Mouse (Mus musculus): ENCODE measurements at regions not wholly inside any gene's neighbourhood (a gene's known extent, or its start where the extent isn't known, plus 50 kb on each side); places are given as distances from the start of the nearest gene placed in this dataset.
A peak's percentile ranks its signal among the peaks of the same experiment; 100 is the strongest.

DNA sequence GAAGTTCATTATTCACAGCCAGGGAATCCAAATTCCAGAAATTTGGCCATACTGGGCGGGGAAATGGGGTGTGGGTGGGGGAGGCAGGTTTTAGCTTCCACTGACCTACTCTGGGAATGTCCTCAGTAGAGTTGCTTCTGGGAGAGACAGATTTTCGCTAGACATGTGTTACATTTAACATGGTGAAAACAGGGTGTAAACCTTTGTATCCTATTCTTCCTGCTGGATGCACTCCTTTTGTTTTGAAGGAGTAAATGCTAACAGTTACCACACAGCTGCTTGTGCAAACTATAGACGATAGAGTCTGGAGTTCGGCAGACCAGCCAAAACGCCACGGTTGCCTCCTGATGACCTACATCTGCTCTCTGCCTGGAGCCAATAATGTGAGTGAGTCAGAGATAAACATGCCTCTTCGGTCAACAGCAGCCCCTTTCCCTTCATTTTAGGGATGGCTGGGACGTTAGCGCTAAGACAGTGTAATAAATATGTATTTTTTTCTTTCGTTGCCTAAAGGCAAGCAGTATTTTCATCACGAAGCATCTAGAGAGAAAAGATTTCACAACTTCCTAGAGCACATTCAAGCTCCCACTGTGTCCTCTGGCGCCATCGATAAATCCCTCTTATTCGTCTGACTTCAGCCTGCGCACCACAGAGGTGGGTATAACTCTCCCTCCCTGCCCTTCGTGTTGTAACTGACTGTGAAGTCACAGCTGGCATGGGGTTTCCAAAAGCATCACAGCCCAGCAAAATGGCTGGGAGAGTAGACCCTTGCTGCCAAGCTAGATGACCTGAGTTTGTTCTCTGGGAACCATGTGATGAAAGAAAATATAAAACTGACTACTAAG, 207.1 kb upstream of the Pde3a start:
- Histone ChIP-seq H3K27me3 (ENCODE audit: control insufficient read depth, insufficient read depth, low read length) (no peaks in the 10 kb centered on the region), H3K27ac (replicated peaks) (peak overlapping the region; percentile 40; the same call in 1 of the 2 replicates), H3K36me3 (ENCODE audit: control insufficient read depth, insufficient read depth, low read length) (no peaks in the 10 kb centered on the region), H3K4me3 (ENCODE audit: low read depth, low read length) (no peak overlapping the region), H3K9ac (ENCODE audit: low read length) (no peak overlapping the region), H3K9me3 (ENCODE audit: control insufficient read depth, low read length) (no peaks in the 10 kb centered on the region), H3K4me1 (replicated peaks; ENCODE audit: control insufficient read depth, insufficient read depth) (no peaks in the 10 kb centered on the region), H3K4me2 (replicated peaks; ENCODE audit: low read depth) (peak overlapping the region; percentile 18; the same call in 1 of the 2 replicates)
- DNase-seq (ENCODE audit: low spot score), result peak; percentile 27
- no peak for TF ChIP-seq CTCF (IDR thresholded peaks at IDR 0.05; ENCODE audit: low read depth)
- TF ChIP-seq EP300 (optimal IDR thresholded peaks at IDR 0.05), result no peak
- 30% methylated on average over 16 of the region's 16 CpGs for WGBS
- peak; percentile 87; the same call in 1 of the 2 replicates for ATAC-seq (ENCODE audit: low FRiP score, low TSS enrichment)

DNA sequence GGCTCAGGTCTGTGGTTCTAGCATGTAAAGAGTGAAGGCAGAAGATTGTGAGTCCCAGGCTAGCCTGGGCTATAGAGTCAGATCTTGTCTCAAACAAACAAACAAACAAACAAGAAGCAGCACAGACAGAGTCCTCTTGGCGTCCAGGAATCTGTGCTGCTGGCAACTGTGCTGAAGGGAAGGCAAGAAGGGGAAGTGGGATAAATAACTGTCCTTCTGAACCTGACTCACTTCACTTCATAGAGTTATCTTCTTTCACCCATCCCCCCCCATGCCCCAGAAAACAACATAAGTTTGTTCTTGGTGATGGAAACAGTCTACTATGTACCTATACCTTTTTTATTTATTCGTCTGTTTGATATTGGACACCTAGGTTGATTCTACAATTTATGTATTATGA, 200.8 kb upstream of the Pde3a start:
- Histone ChIP-seq H3K9me3 (ENCODE audit: control insufficient read depth, low read length) (no peaks in the 10 kb centered on the region), H3K27me3 (ENCODE audit: control insufficient read depth, insufficient read depth, low read length) (no peaks in the 10 kb centered on the region), H3K36me3 (ENCODE audit: control insufficient read depth, insufficient read depth, low read length) (no peaks in the 10 kb centered on the region), H3K27ac (replicated peaks) (no peak overlapping the region), H3K9ac (ENCODE audit: low read length) (no peak overlapping the region), H3K4me3 (ENCODE audit: low read depth, low read length) (no peak overlapping the region), H3K4me2 (replicated peaks; ENCODE audit: low read depth) (no peak overlapping the region), H3K4me1 (replicated peaks; ENCODE audit: control insufficient read depth, insufficient read depth) (no peaks in the 10 kb centered on the region)
- DNase-seq (ENCODE audit: low spot score) (no peak), ATAC-seq (ENCODE audit: low FRiP score, low TSS enrichment) (no peak)
- 85% methylated on average over 2 of the region's 2 CpGs for WGBS
- no peak for TF ChIP-seq EP300 (optimal IDR thresholded peaks at IDR 0.05)
- TF ChIP-seq CTCF (IDR thresholded peaks at IDR 0.05; ENCODE audit: low read depth), result no peak

DNA sequence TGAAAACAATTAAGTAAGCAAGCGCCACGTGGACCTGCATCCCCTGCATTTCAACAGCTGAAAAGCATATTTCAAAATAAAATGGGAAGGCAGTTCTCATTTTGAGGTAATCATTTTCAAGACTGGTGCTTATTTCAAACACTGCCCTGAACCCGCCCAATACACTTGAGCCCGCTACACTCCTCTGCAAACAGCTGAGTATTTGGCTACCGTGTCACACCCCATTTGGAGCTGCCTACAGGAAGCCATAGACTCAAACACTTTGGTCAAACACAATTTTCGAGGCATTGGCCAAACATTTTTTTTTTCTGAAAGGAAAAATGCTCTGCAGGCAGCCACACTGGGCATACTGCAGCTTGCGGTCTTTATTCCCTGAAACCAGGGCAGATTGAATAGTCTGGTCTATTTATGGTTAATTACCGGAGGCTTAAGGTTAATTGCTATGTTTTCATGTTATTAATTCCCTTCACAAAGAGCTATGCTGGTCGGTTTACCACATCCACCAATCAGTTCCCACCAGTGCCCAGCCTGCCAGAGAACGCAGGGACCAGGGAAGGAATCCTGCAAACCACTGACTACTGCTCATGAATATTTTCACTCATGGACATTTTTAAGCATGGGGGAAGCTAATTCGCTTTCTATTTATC, 198.9 kb upstream of the Pde3a start:
- H3K27me3 ChIP-seq (ENCODE audit: control insufficient read depth, insufficient read depth, low read length), result no peaks in the 10 kb centered on the region
- 56% methylated on average over 11 of the region's 11 CpGs for WGBS
- ATAC-seq (ENCODE audit: low FRiP score, low TSS enrichment) (no peak), DNase-seq (ENCODE audit: low spot score) (no peak)
- no peaks in the 10 kb centered on the region for H3K36me3 ChIP-seq (ENCODE audit: control insufficient read depth, insufficient read depth, low read length)
- no peak overlapping the region for H3K27ac ChIP-seq (replicated peaks)
- H3K4me1 ChIP-seq (replicated peaks; ENCODE audit: control insufficient read depth, insufficient read depth), result no peaks in the 10 kb centered on the region
- H3K9ac ChIP-seq (ENCODE audit: low read length), result no peak overlapping the region
- TF ChIP-seq CTCF (IDR thresholded peaks at IDR 0.05; ENCODE audit: low read depth), result no peak
- TF ChIP-seq EP300 (optimal IDR thresholded peaks at IDR 0.05), result no peak
- no peaks in the 10 kb centered on the region for H3K9me3 ChIP-seq (ENCODE audit: control insufficient read depth, low read length)
- no peak overlapping the region for H3K4me3 ChIP-seq (ENCODE audit: low read depth, low read length)
- H3K4me2 ChIP-seq (replicated peaks; ENCODE audit: low read depth), result no peak overlapping the region

DNA sequence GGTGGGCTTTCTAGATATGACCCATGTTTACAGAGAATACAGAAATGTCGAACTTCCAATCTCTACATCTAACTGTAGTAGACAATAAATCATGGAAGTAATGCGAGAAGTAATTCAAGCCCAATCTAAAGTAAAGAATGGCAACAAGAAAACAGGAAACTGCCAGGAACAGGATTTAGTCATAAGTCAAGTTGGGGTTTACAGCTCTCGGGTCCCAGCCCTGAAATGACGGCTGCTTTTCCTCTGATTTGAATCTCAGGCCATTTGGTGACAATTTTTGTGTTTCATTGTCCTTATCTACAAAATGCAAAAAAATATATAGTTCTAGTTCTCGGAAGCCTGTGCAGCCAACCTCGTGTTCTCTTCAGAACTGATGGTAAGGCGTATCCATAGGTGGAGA, 195.0 kb upstream of the Pde3a start:
- Histone ChIP-seq H3K9me3 (ENCODE audit: control insufficient read depth, low read length) (no peaks in the 10 kb centered on the region), H3K36me3 (ENCODE audit: control insufficient read depth, insufficient read depth, low read length) (no peaks in the 10 kb centered on the region), H3K4me2 (replicated peaks; ENCODE audit: low read depth) (no peak overlapping the region), H3K27ac (replicated peaks) (no peak overlapping the region), H3K4me3 (ENCODE audit: low read depth, low read length) (no peak overlapping the region), H3K4me1 (replicated peaks; ENCODE audit: control insufficient read depth, insufficient read depth) (no peaks in the 10 kb centered on the region), H3K9ac (ENCODE audit: low read length) (no peak overlapping the region), H3K27me3 (ENCODE audit: control insufficient read depth, insufficient read depth, low read length) (no peaks in the 10 kb centered on the region)
- no peak for ATAC-seq (ENCODE audit: low FRiP score, low TSS enrichment)
- 65% methylated on average over 7 of the region's 7 CpGs for WGBS
- no peak for TF ChIP-seq EP300 (optimal IDR thresholded peaks at IDR 0.05)
- TF ChIP-seq CTCF (IDR thresholded peaks at IDR 0.05; ENCODE audit: low read depth), result no peak
- DNase-seq (ENCODE audit: low spot score), result no peak

DNA sequence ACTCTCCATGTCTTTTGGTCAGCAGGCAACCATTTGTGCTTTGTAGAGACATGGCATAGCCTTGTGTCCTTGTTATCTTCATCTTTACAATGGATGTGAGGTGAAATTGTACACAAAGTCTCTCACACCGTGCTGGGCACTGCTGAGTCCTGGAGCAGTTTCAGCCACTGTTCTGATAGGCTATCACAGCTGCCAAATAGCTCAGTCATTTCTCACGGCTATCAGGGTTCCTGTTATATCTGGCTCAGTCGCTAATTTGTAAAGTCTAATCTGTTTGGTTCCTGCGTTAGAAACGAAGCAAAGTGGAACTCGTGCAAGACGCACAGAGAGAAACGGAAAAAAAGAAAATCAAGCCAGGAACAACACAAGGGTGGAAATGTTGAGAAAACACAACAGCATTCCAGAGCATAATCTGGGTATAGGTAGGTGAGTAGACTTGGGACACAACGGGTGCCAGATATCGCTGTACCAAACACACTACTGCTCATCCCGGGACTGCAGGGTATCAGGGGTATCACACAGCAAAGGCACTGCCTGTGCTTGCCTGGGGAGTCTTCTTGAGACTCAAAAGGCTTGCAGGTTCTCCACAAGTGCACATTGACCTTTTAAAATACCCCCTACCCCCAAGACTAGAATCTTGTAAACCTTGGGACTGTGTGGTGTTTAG, 189.7 kb upstream of the Pde3a start:
- DNase-seq (ENCODE audit: low spot score) (no peak), ATAC-seq (ENCODE audit: low FRiP score, low TSS enrichment) (no peak)
- H3K4me1 ChIP-seq (replicated peaks; ENCODE audit: control insufficient read depth, insufficient read depth), result no peaks in the 10 kb centered on the region
- TF ChIP-seq EP300 (optimal IDR thresholded peaks at IDR 0.05), result no peak
- 88% methylated on average over 11 of the region's 11 CpGs for WGBS
- H3K4me3 ChIP-seq (ENCODE audit: low read depth, low read length), result no peak overlapping the region
- no peak overlapping the region for H3K27ac ChIP-seq (replicated peaks)
- no peak overlapping the region for H3K9ac ChIP-seq (ENCODE audit: low read length)
- no peaks in the 10 kb centered on the region for H3K9me3 ChIP-seq (ENCODE audit: control insufficient read depth, low read length)
- no peaks in the 10 kb centered on the region for H3K36me3 ChIP-seq (ENCODE audit: control insufficient read depth, insufficient read depth, low read length)
- no peaks in the 10 kb centered on the region for H3K27me3 ChIP-seq (ENCODE audit: control insufficient read depth, insufficient read depth, low read length)
- no peak overlapping the region for H3K4me2 ChIP-seq (replicated peaks; ENCODE audit: low read depth)

Data from stomach, postnatal 0 days (tissue).